Mouse (Mus musculus): ENCODE measurements around the gene Cbx4.
A peak's percentile ranks its signal among the peaks of the same experiment; 100 is the strongest.

Gene Cbx4

DNA sequence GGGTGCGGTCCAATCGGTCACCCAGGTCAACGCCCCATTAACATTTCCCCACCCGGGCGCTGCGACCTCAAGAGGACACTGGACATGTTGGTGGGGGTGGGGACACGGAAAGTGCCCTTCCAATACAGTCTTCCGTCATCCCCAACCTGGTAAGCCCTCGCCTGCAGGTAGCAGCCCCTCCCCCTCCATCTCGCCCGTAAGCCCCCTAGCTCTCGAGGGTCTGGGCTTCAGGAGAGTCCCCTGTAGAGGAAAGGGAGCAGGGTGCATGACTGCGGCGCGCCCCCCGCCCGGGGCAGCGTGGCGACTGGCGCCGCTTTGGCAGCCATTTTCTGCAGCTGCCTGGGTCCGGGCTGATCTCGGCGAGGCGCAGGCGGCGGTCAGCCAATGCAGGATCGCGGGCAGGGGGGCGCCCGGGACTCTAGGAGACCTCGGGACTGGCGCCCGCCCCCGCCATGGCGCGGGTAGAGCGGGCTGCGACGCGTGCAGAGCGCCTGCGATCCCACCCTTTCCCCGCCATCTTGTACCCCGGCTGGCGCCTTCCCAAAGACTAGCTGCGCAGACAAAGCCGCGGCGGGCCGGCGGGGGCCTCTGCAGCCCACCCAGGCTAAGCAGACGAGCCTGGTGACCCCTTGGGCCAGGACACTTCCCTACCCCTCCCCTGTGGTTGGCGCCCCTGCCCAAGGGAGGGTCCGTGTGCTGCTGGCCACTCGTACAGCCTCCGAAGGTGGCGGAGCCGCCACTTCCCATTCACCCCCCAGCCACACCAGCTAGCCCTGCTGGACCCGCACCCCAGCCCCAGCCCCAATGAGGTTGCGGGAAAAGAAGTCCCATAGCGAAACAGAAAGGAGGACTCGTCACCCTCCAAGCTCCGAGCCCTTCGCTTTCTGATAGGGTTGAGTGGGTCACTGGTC lies 29.5 kb downstream of the Cbx4 start:
- DNase-seq (ENCODE audit: low spot score in 2 of 2), result no peak

- DNase-seq (ENCODE audit: low spot score in 2 of 2), result no peak
Measured at GRCm38 (mm10) chr11:119055571-119056131, 30.4 kb downstream of the Cbx4 start.

GRCm38 (mm10) chr11:119054351-119055345 lies 31.4 kb downstream of the Cbx4 start:
- no peak for DNase-seq (ENCODE audit: low spot score in 2 of 2)

DNA sequence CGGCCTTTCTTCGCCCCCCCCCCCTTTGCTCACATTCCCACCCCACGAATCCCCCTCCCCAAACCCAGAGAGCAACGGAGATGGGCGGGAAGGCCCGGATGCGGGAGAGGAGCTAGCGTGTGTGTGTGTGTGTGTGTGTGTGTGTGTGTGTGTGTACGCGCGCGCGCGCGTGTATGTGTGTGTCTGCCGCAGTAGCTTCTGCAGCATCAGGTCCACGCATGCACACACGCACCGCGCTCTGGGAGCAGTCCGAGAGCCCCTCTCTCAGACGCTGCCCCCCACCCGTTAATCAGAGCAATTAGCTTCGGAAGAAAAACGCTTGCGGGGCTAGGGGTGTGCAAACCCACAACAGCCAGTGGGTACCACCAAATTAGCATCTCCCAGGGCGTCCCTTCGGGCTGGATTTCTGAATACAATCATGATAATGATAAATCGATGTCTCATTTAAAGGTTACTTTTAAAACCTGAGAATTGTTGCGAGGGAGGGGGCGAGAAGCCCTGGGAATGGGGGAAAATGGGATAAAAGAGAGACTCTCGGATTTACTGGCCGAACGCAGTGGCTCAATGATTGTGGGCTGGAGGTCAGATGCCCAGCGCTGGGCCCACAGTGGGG lies 32.2 kb downstream of the Cbx4 start:
- no peak for DNase-seq (ENCODE audit: low spot score in 2 of 2)

- DNase-seq (ENCODE audit: low spot score in 2 of 2), result peak; percentile 53 to 57
Measured at GRCm38 (mm10) chr11:119053257-119053670, 32.8 kb downstream of the Cbx4 start.

- no peak for DNase-seq (ENCODE audit: low spot score in 2 of 2)
Measured at GRCm38 (mm10) chr11:119052661-119053256, 33.3 kb downstream of the Cbx4 start.

- DNase-seq (ENCODE audit: low spot score in 2 of 2), result no peak
Measured at GRCm38 (mm10) chr11:119051927-119052660, 33.9 kb downstream of the Cbx4 start.

GRCm38 (mm10) chr11:119051426-119051825 lies 34.6 kb downstream of the Cbx4 start:
- no peak for DNase-seq (ENCODE audit: low spot score in 2 of 2)

DNA sequence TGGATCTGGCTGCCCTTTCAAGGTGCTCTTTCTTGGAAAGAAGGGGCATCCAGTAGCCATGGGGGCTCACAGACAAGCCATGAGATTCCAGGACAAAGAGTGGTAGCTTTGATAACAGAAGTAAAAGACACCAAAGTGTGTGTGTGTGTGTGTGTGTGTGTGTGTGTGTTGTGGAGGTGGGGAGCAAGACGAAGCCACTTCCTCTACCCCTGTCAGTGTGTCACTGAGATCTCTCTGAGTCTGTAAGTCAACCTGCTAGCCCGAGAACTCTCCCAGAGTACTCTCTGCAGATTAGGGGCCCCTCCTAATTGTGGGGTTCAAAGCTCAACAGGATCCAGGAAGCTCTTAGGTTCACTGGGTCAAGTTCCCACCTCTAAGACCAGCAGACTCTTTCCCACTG lies 35.7 kb downstream of the Cbx4 start:
- DNase-seq (ENCODE audit: low spot score in 2 of 2), result no peak

DNA sequence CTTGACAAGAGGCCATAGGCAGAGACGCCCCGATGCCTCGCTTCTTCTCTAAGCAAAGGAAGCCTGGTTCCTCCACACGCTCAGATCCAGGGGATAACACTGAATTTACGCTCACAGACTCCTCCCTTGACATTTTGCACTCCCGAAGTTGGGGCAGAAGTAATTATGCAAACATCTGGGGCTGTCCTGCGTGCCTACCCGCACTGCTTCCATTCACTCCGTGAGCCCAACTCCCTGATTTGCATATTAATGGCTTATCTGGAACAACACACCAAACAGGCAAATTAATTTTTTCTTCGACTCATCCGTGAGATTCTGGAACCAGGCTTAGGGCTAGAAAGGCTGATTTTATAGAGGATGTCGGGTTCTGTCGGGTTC lies 37.9 kb downstream of the Cbx4 start:
- DNase-seq (ENCODE audit: low spot score in 2 of 2), result no peak

DNA sequence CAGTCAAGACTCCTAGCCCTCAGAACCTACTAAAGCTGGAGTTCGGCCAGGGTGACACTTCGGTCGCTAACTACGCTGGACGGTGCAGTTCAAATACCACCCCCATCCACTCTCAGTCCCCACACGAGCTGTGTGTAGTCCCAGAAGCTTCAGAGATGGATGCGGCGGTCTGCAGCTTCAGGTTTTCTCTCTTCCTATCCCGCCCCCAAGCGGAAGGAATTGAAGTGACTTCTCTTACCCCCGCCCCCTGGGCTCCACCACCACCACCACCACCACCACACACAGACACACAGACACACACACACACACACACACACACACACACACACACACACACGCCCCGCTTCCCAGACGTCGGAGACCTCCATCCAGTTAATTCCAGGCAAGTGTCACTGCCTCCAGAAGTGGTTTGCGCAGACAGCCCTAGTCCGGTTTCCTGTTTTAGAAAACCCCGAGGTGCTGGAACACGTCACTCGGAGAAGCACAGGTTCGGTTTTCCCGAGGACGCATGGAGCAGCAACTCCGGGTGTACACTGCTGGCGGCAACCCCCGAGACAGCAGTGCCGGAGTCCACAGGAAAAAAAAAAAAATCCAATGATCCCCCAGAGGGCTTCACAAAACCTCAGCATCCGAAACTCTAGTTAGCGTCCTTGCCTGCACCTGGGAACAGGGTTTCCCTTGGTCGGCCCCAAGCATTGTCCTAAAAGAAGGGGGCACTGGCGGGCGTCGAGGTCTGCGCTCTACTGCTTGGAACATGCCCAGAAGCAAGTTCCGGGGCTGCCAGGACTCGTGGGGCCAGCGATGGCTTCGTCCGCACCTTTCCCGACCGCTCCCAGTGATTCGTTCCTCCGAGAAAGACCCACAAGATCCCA lies 38.5 kb downstream of the Cbx4 start:
- DNase-seq (ENCODE audit: low spot score in 2 of 2), result no peak

DNA sequence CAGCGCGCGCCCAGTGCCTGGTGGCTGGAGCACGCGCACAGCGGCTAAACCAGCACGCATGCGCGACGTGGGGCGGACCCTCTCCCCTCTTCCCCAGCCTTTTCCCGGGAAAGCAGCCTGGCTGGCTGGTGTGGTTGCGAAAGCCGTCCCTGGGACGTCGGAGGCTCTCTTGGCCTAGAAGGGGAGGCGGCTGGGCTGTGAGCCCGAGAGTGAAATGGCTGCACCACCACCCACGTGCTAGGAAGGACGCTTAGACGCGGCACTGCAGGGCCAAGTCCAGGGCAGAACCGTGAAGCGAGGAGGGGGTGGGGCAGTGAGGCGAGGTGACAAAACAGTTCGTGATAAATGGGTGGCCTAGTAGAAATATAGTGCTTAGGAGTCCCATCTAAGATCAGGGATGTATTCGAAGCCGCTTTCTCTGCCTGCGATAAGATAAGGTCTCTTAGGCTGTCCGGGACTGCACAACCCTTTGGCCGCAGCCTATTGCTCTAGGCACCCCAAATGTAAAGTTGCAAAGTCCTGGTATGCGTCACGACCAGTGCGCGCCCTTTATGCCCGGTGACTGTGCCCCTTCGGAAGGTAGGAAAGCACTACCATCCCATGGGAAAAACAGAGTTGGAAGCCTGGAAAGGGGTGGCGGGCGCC lies 39.3 kb downstream of the Cbx4 start:
- no peak for DNase-seq (ENCODE audit: low spot score in 2 of 2)

- no peak for DNase-seq (ENCODE audit: low spot score in 2 of 2)
Measured at GRCm38 (mm10) chr11:119044551-119045337, 41.3 kb downstream of the Cbx4 start.

- DNase-seq (ENCODE audit: low spot score in 2 of 2), result no peak
Measured at GRCm38 (mm10) chr11:119043761-119044550, 42.1 kb downstream of the Cbx4 start.

GRCm38 (mm10) chr11:119043273-119043540 lies 42.8 kb downstream of the Cbx4 start:
- DNase-seq (ENCODE audit: low spot score in 2 of 2), result no peak

GRCm38 (mm10) chr11:119042466-119043272 lies 43.4 kb downstream of the Cbx4 start:
- DNase-seq (ENCODE audit: low spot score in 2 of 2), result no peak

Data from spleen, postnatal 14 days (tissue).